Mouse (Mus musculus) intestine, embryonic 16.5 days (tissue): ENCODE results near the gene Nudt1. TPM values are rescaled to one million over a fixed set of nuclear protein-coding genes. Genes with fewer than 3 reads are reported as not detected.

Source experiments
- ATAC-seq: fragments of 200-750 bp; cut with Nextera tagmentation; 2 replicates; pipeline ENCODE4 v1.8.0; 2017; ENCODE audit warnings: moderate TSS enrichment, moderate library complexity
- H3K27ac ChIP-seq: fragments of 300-500 bp; sonication (generic); 2 replicates; pipeline ENCODE4 v1.5.1; 2014; ENCODE audit warnings: mild to moderate bottlenecking, low read length
- H3K27me3 ChIP-seq: fragments of 300-500 bp; sonication (generic); replicated peaks from 2 replicates; pipeline ENCODE4 v1.6.1; 2014; ENCODE audit warnings: low read length, control low read depth, mixed read lengths; ENCODE audit not compliant: control insufficient read depth, insufficient read depth
- H3K36me3 ChIP-seq: fragments of 300-500 bp; sonication (generic); 2 replicates; pipeline ENCODE4 v1.6.1; 2014; ENCODE audit warnings: low read length, control low read depth; ENCODE audit not compliant: control insufficient read depth, insufficient read depth
- H3K4me1 ChIP-seq: fragments of 300-500 bp; sonication (generic); 2 replicates; pipeline ENCODE4 v1.6.1; 2014; ENCODE audit warnings: low read length, control low read depth, mixed read lengths; ENCODE audit not compliant: control insufficient read depth, insufficient read depth
- H3K4me2 ChIP-seq: fragments of 300-500 bp; sonication (generic); 2 replicates; pipeline ENCODE4 v1.6.1; 2014; ENCODE audit warnings: low read depth, low read length, control low read depth
- H3K4me3 ChIP-seq: fragments of 300-500 bp; sonication (generic); 2 replicates; pipeline ENCODE4 v1.5.1; 2014; ENCODE audit warnings: mild to moderate bottlenecking, low read length
- H3K9ac ChIP-seq: fragments of 300-500 bp; sonication (generic); 2 replicates; pipeline ENCODE4 v1.6.1; 2014; ENCODE audit warnings: low read depth, low read length
- H3K9me3 ChIP-seq: fragments of 300-500 bp; sonication (generic); 2 replicates; pipeline ENCODE4 v1.6.1; 2016; ENCODE audit warnings: low read length, control low read depth; ENCODE audit not compliant: control insufficient read depth
- WGBS: fragments of 180-500 bp; shearing (Covaris S2); extraction: QIAGEN DNeasy Blood & Tissue Kit; methylation state at CpG from one replicate; pipeline ENCODE4 v1.1.7; 2014; 5-methylcytosine and 5-hydroxymethylcytosine counted together
- polyA plus RNA-seq: library from polyadenylated mRNA; unstranded; fragments of >200 nt; fragmentation: Nextera tagmentation; extraction: Ambion mirVana; gene quantifications from 2 replicates; pipeline ENCODE4 v1.2.1, GENCODE M21; 2015

The Nudt1 gene
- polyA plus RNA-seq, 1 experiment from 2014 or later, result 48.6 TPM

- 36% methylated on average over 2 of the region's 2 CpGs for WGBS
- H3K4me1 ChIP-seq, result peaks cover 10% of the 10 kb centered on the region
- no peaks in the 10 kb centered on the region for H3K27me3 ChIP-seq
- ATAC-seq, result no peak
- H3K9ac ChIP-seq, result no peak overlapping the region
- H3K4me3 ChIP-seq, result no peak overlapping the region
- H3K27ac ChIP-seq, result no peak overlapping the region
- H3K9me3 ChIP-seq, result no peaks in the 10 kb centered on the region
- no peak overlapping the region for H3K4me2 ChIP-seq
- peaks cover 12% of the 10 kb centered on the region for H3K36me3 ChIP-seq
Measured at GRCm38 (mm10) chr5:140333631-140334030, 12.2 kb downstream of the Nudt1 start.

- ATAC-seq, result no peak
- Histone ChIP-seq H3K9me3 (0 out of 2 replicates have a peak, but pooled peaks cover 2% of the 10 kb centered on the region), H3K4me1 (0 out of 2 replicates have a peak, but pooled peaks cover 2% of the 10 kb centered on the region), H3K4me3 (no peak overlapping the region), H3K9ac (no peak overlapping the region), H3K27ac (no peak overlapping the region), H3K4me2 (no peak overlapping the region), H3K27me3 (no peaks in the 10 kb centered on the region), H3K36me3 (peaks cover 23% of the 10 kb centered on the region)
- WGBS, result 64% methylated on average over 1 of the region's 1 CpGs
Measured at GRCm38 (mm10) chr5:140336680-140337079, 15.2 kb downstream of the Nudt1 start.

- no peak for ATAC-seq
- Histone ChIP-seq H3K9me3 (0 out of 2 replicates have a peak, but pooled peaks cover 2% of the 10 kb centered on the region), H3K36me3 (peaks cover 23% of the 10 kb centered on the region), H3K27me3 (no peaks in the 10 kb centered on the region), H3K4me2 (no peak overlapping the region), H3K9ac (no peak overlapping the region), H3K4me3 (no peak overlapping the region), H3K27ac (no peak overlapping the region), H3K4me1 (no peaks in the 10 kb centered on the region)
- 95% methylated on average over 4 of the region's 4 CpGs for WGBS
Measured at GRCm38 (mm10) chr5:140338779-140339178, 17.3 kb downstream of the Nudt1 start.

- 88% methylated on average over 3 of the region's 3 CpGs for WGBS
Measured at GRCm38 (mm10) chr5:140339836-140340235, 18.4 kb downstream of the Nudt1 start.

GRCm38 (mm10) chr5:140342880-140343279 is 21.4 kb downstream of the Nudt1 start:
- Histone ChIP-seq H3K27ac (no peak overlapping the region), H3K4me3 (no peak overlapping the region), H3K4me1 (no peaks in the 10 kb centered on the region), H3K36me3 (peaks cover 24% of the 10 kb centered on the region), H3K27me3 (no peaks in the 10 kb centered on the region), H3K4me2 (no peak overlapping the region), H3K9me3 (0 out of 2 replicates have a peak, but pooled peaks cover 2% of the 10 kb centered on the region), H3K9ac (no peak overlapping the region)
- ATAC-seq, result no peak
- 82% methylated on average over 4 of the region's 4 CpGs for WGBS

More at GRCm38 (mm10) chr5:140339836-140340235, 18.4 kb downstream of the Nudt1 start:
- Histone ChIP-seq H3K27ac (no peak overlapping the region), H3K9ac (no peak overlapping the region), H3K4me3 (no peak overlapping the region), H3K27me3 (no peaks in the 10 kb centered on the region), H3K4me1 (no peaks in the 10 kb centered on the region), H3K4me2 (no peak overlapping the region), H3K36me3 (peaks cover 27% of the 10 kb centered on the region), H3K9me3 (0 out of 2 replicates have a peak, but pooled peaks cover 2% of the 10 kb centered on the region)
- ATAC-seq, result no peak

GRCm38 (mm10) chr5:140345244-140345643 is 23.8 kb downstream of the Nudt1 start:
- H3K27ac ChIP-seq, result no peak overlapping the region
- H3K4me1 ChIP-seq, result no peaks in the 10 kb centered on the region
- H3K9me3 ChIP-seq, result no peaks in the 10 kb centered on the region
- H3K36me3 ChIP-seq, result peaks cover 9% of the 10 kb centered on the region; the same call in 1 of the 2 replicates
- 84% methylated on average over 4 of the region's 4 CpGs for WGBS
- H3K4me2 ChIP-seq, result no peak overlapping the region
- no peak overlapping the region for H3K9ac ChIP-seq
- H3K4me3 ChIP-seq, result no peak overlapping the region
- ATAC-seq, result no peak
- H3K27me3 ChIP-seq, result no peaks in the 10 kb centered on the region

GRCm38 (mm10) chr5:140346050-140346449 is 24.6 kb downstream of the Nudt1 start:
- no peaks in the 10 kb centered on the region for H3K4me1 ChIP-seq
- no peak overlapping the region for H3K27ac ChIP-seq
- no peaks in the 10 kb centered on the region for H3K27me3 ChIP-seq
- 90% methylated on average over 1 of the region's 1 CpGs for WGBS
- H3K9me3 ChIP-seq, result no peaks in the 10 kb centered on the region
- no peak overlapping the region for H3K9ac ChIP-seq
- peaks cover 9% of the 10 kb centered on the region; the same call in 1 of the 2 replicates for H3K36me3 ChIP-seq
- ATAC-seq, result no peak
- H3K4me3 ChIP-seq, result no peak overlapping the region
- H3K4me2 ChIP-seq, result no peak overlapping the region

- Histone ChIP-seq H3K4me3 (no peak overlapping the region), H3K27ac (no peak overlapping the region), H3K4me1 (no peaks in the 10 kb centered on the region), H3K27me3 (no peaks in the 10 kb centered on the region), H3K36me3 (peaks cover 16% of the 10 kb centered on the region), H3K4me2 (no peak overlapping the region), H3K9ac (no peak overlapping the region), H3K9me3 (no peaks in the 10 kb centered on the region)
- no peak for ATAC-seq
- WGBS, result 93% methylated on average over 9 of the region's 9 CpGs
Measured at GRCm38 (mm10) chr5:140349882-140350281, 28.4 kb downstream of the Nudt1 start.

- Histone ChIP-seq H3K4me2 (no peak overlapping the region), H3K4me3 (no peak overlapping the region), H3K9me3 (no peaks in the 10 kb centered on the region), H3K27ac (no peak overlapping the region), H3K4me1 (no peaks in the 10 kb centered on the region), H3K36me3 (peaks cover 16% of the 10 kb centered on the region), H3K9ac (no peak overlapping the region), H3K27me3 (no peaks in the 10 kb centered on the region)
- WGBS, result 89% methylated on average over 8 of the region's 8 CpGs
- ATAC-seq, result no peak
Measured at GRCm38 (mm10) chr5:140350731-140351497, 29.5 kb downstream of the Nudt1 start.
